Mouse (Mus musculus): ENCODE measurements at regions not wholly inside any gene's neighbourhood (a gene's known extent, or its start where the extent isn't known, plus 50 kb on each side); places are given as distances from the start of the nearest gene placed in this dataset.

GRCm38 (mm10) chr7:66528881-66529280 lies 101.6 kb upstream of the Aldh1a3 start:
- Histone ChIP-seq H3K27ac (ENCODE audit: insufficient read depth, low read length) (no peak overlapping the region), H3K4me1 (ENCODE audit: control insufficient read depth, insufficient read depth, low read length) (no peaks in the 10 kb centered on the region), H3K36me3 (ENCODE audit: control insufficient read depth, insufficient read depth, low read length, poor library complexity, severe bottlenecking) (no peaks in the 10 kb centered on the region), H3K9me3 (replicated peaks; ENCODE audit: control insufficient read depth, insufficient read depth, low read length, poor library complexity, severe bottlenecking) (no peaks in the 10 kb centered on the region), H3K4me3 (ENCODE audit: low read depth, low read length) (no peak overlapping the region), H3K9ac (ENCODE audit: low read depth, poor library complexity, severe bottlenecking) (no peak overlapping the region), H3K27me3 (ENCODE audit: control insufficient read depth, insufficient read depth, low read length, poor library complexity, severe bottlenecking) (no peaks in the 10 kb centered on the region)
- TF ChIP-seq CTCF (IDR thresholded peaks at IDR 0.05; ENCODE audit: low read depth, low read length): no peak
- no peak for TF ChIP-seq EP300 (IDR thresholded peaks at IDR 0.05; ENCODE audit: insufficient read depth, low read depth, low read length)
- no peak for TF ChIP-seq POLR2A (IDR thresholded peaks at IDR 0.05; ENCODE audit: insufficient read depth, low read length)

- no peaks in the 10 kb centered on the region for H3K36me3 ChIP-seq (ENCODE audit: control insufficient read depth, insufficient read depth, low read length, poor library complexity, severe bottlenecking)
- H3K4me3 ChIP-seq (ENCODE audit: low read depth, low read length): no peak overlapping the region
- no peak overlapping the region for H3K27ac ChIP-seq (ENCODE audit: insufficient read depth, low read length)
- H3K9ac ChIP-seq (ENCODE audit: low read depth, poor library complexity, severe bottlenecking): no peak overlapping the region
- H3K4me1 ChIP-seq (ENCODE audit: control insufficient read depth, insufficient read depth, low read length): no peaks in the 10 kb centered on the region
- no peaks in the 10 kb centered on the region for H3K27me3 ChIP-seq (ENCODE audit: control insufficient read depth, insufficient read depth, low read length, poor library complexity, severe bottlenecking)
- H3K9me3 ChIP-seq (replicated peaks; ENCODE audit: control insufficient read depth, insufficient read depth, low read length, poor library complexity, severe bottlenecking): no peaks in the 10 kb centered on the region
- TF ChIP-seq CTCF (IDR thresholded peaks at IDR 0.05; ENCODE audit: low read depth, low read length) (no peak), POLR2A (IDR thresholded peaks at IDR 0.05; ENCODE audit: insufficient read depth, low read length) (no peak), EP300 (IDR thresholded peaks at IDR 0.05; ENCODE audit: insufficient read depth, low read depth, low read length) (no peak)
Observed at GRCm38 (mm10) chr7:66523959-66524358, 96.6 kb upstream of the Aldh1a3 start.

GRCm38 (mm10) chr7:66521522-66521921 lies 94.2 kb upstream of the Aldh1a3 start:
- TF ChIP-seq EP300 (IDR thresholded peaks at IDR 0.05; ENCODE audit: insufficient read depth, low read depth, low read length) (no peak), POLR2A (IDR thresholded peaks at IDR 0.05; ENCODE audit: insufficient read depth, low read length) (no peak), CTCF (IDR thresholded peaks at IDR 0.05; ENCODE audit: low read depth, low read length) (no peak)
- Histone ChIP-seq H3K9me3 (replicated peaks; ENCODE audit: control insufficient read depth, insufficient read depth, low read length, poor library complexity, severe bottlenecking) (no peaks in the 10 kb centered on the region), H3K4me1 (ENCODE audit: control insufficient read depth, insufficient read depth, low read length) (no peaks in the 10 kb centered on the region), H3K36me3 (ENCODE audit: control insufficient read depth, insufficient read depth, low read length, poor library complexity, severe bottlenecking) (no peaks in the 10 kb centered on the region), H3K27ac (ENCODE audit: insufficient read depth, low read length) (no peak overlapping the region), H3K4me3 (ENCODE audit: low read depth, low read length) (no peak overlapping the region), H3K27me3 (ENCODE audit: control insufficient read depth, insufficient read depth, low read length, poor library complexity, severe bottlenecking) (no peaks in the 10 kb centered on the region), H3K9ac (ENCODE audit: low read depth, poor library complexity, severe bottlenecking) (no peak overlapping the region)

- TF ChIP-seq EP300 (IDR thresholded peaks at IDR 0.05; ENCODE audit: insufficient read depth, low read depth, low read length) (no peak), CTCF (IDR thresholded peaks at IDR 0.05; ENCODE audit: low read depth, low read length) (no peak), POLR2A (IDR thresholded peaks at IDR 0.05; ENCODE audit: insufficient read depth, low read length) (no peak)
- Histone ChIP-seq H3K36me3 (ENCODE audit: control insufficient read depth, insufficient read depth, low read length, poor library complexity, severe bottlenecking) (no peaks in the 10 kb centered on the region), H3K27me3 (ENCODE audit: control insufficient read depth, insufficient read depth, low read length, poor library complexity, severe bottlenecking) (no peaks in the 10 kb centered on the region; the same call in 1 of the 2 replicates), H3K9me3 (replicated peaks; ENCODE audit: control insufficient read depth, insufficient read depth, low read length, poor library complexity, severe bottlenecking) (peaks cover 8% of the 10 kb centered on the region), H3K4me3 (ENCODE audit: low read depth, low read length) (no peak overlapping the region), H3K9ac (ENCODE audit: low read depth, poor library complexity, severe bottlenecking) (no peak overlapping the region), H3K27ac (ENCODE audit: insufficient read depth, low read length) (no peak overlapping the region), H3K4me1 (ENCODE audit: control insufficient read depth, insufficient read depth, low read length) (no peaks in the 10 kb centered on the region)
Observed at GRCm38 (mm10) chr7:66516143-66516542, 88.8 kb upstream of the Aldh1a3 start.

- Histone ChIP-seq H3K27me3 (ENCODE audit: control insufficient read depth, insufficient read depth, low read length, poor library complexity, severe bottlenecking) (no peaks in the 10 kb centered on the region; the same call in 1 of the 2 replicates), H3K27ac (ENCODE audit: insufficient read depth, low read length) (no peak overlapping the region), H3K9me3 (replicated peaks; ENCODE audit: control insufficient read depth, insufficient read depth, low read length, poor library complexity, severe bottlenecking) (peaks cover 8% of the 10 kb centered on the region), H3K9ac (ENCODE audit: low read depth, poor library complexity, severe bottlenecking) (no peak overlapping the region), H3K36me3 (ENCODE audit: control insufficient read depth, insufficient read depth, low read length, poor library complexity, severe bottlenecking) (no peaks in the 10 kb centered on the region), H3K4me3 (ENCODE audit: low read depth, low read length) (no peak overlapping the region), H3K4me1 (ENCODE audit: control insufficient read depth, insufficient read depth, low read length) (no peaks in the 10 kb centered on the region)
- TF ChIP-seq CTCF (IDR thresholded peaks at IDR 0.05; ENCODE audit: low read depth, low read length) (no peak), POLR2A (IDR thresholded peaks at IDR 0.05; ENCODE audit: insufficient read depth, low read length) (no peak), EP300 (IDR thresholded peaks at IDR 0.05; ENCODE audit: insufficient read depth, low read depth, low read length) (no peak)
Observed at GRCm38 (mm10) chr7:66513411-66513810, 86.1 kb upstream of the Aldh1a3 start.

GRCm38 (mm10) chr7:66505734-66506133 lies 78.4 kb upstream of the Aldh1a3 start:
- TF ChIP-seq POLR2A (IDR thresholded peaks at IDR 0.05; ENCODE audit: insufficient read depth, low read length) (no peak), CTCF (IDR thresholded peaks at IDR 0.05; ENCODE audit: low read depth, low read length) (no peak), EP300 (IDR thresholded peaks at IDR 0.05; ENCODE audit: insufficient read depth, low read depth, low read length) (no peak)
- no peak overlapping the region for H3K9ac ChIP-seq (ENCODE audit: low read depth, poor library complexity, severe bottlenecking)
- H3K27me3 ChIP-seq (ENCODE audit: control insufficient read depth, insufficient read depth, low read length, poor library complexity, severe bottlenecking): no peaks in the 10 kb centered on the region; the same call in 1 of the 2 replicates
- 0 out of 2 replicates have a peak, but pooled peaks cover 5% of the 10 kb centered on the region for H3K9me3 ChIP-seq (replicated peaks; ENCODE audit: control insufficient read depth, insufficient read depth, low read length, poor library complexity, severe bottlenecking)
- H3K4me3 ChIP-seq (ENCODE audit: low read depth, low read length): no peak overlapping the region
- no peaks in the 10 kb centered on the region for H3K4me1 ChIP-seq (ENCODE audit: control insufficient read depth, insufficient read depth, low read length)
- no peak overlapping the region for H3K27ac ChIP-seq (ENCODE audit: insufficient read depth, low read length)
- no peaks in the 10 kb centered on the region for H3K36me3 ChIP-seq (ENCODE audit: control insufficient read depth, insufficient read depth, low read length, poor library complexity, severe bottlenecking)
